Mouse (Mus musculus) urinary bladder, postnatal 10 days (tissue): Measurements from ENCODE around the gene Cfap61.

Experiments
- DNase-seq: peaks from one replicate; pipeline ENCODE4 v3.0.0; 2022; ENCODE audit warnings: low spot score

Cfap61 gene

GRCm38 (mm10) chr2:146010816-146011215 lies 76.2 kb downstream of the Cfap61 start:
- DNase-seq: no peak

DNA sequence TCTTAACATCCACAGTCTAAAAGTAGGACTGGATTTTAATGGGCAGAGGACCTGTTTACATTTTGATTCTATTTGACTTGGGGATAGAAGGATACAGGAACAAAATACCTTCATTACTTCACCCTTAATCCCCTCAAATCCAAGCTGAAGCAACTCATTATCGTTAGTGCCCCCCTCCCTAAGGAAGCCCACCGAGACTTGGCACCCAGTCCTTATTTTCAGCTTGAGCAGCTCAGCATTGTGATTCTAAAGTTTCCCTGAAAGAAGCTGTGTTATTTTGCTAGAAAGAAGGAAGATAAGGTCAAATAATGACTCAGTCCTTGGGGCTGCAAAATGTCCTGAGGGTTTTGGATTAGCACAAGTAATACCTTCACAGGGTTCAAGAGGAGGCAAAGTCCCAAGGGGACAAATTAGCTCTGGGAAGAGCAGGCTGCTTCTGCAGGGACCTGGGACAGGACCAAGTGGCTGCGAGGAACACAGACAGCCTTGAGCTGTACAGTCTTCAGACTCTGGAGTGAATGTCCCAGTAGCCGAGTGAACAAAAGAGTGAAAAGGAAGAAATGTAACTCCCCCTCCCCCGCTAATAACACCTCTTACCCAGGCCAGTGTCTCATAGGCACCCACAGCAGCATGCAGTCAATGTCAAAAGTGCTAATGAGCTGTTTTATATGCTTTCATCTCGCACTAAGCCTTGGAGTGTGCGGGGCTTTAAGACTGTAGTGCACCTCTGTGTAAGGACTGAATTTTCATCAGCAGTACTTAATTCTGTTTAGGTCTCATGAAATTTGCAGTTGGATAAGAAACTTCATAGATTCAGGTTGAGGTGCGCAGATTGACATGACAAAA lies 81.0 kb downstream of the Cfap61 start:
- DNase-seq: no peak

DNA sequence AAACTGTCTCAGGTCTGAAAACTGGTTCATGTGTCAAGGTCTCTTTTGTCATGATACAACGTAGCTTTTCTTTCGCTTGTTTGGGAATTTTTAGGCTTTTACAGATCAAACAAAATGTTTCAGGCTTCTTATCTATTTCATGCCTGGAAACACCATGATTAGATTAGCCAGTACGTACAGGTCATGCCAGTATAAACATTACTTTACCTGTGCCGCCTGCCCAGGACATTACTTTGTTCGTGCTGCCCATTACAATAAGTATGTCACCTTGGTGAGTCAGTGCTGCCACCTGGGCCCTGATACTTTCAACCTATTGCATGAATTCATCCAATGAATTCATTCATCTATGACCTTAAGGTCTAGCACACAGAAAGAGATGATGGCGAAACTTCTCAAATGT lies 88.3 kb downstream of the Cfap61 start:
- no peak for DNase-seq

DNA sequence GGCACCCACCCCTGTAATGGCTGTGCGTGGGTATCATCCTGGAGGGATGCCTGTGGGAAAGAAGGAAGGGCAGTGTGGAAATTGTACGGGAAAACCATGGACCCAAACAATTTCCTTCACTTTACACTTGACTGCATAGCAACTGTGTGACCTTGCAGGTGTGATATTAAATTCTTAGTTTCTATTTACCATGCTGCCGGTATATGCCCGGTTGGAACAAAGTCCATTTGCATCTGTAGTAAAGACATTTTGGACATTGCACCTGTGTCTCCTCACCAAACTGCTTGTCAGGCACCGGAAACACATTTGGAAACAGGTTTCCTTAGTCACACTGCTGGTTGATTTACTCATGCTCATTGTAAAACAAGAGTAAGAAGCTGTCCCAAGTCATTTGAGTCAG lies 109.1 kb downstream of the Cfap61 start:
- DNase-seq: no peak

- no peak for DNase-seq
Observed at GRCm38 (mm10) chr2:146044926-146045890, 110.6 kb downstream of the Cfap61 start.

- no peak for DNase-seq
Observed at GRCm38 (mm10) chr2:146047691-146048090, 113.1 kb downstream of the Cfap61 start.

DNA sequence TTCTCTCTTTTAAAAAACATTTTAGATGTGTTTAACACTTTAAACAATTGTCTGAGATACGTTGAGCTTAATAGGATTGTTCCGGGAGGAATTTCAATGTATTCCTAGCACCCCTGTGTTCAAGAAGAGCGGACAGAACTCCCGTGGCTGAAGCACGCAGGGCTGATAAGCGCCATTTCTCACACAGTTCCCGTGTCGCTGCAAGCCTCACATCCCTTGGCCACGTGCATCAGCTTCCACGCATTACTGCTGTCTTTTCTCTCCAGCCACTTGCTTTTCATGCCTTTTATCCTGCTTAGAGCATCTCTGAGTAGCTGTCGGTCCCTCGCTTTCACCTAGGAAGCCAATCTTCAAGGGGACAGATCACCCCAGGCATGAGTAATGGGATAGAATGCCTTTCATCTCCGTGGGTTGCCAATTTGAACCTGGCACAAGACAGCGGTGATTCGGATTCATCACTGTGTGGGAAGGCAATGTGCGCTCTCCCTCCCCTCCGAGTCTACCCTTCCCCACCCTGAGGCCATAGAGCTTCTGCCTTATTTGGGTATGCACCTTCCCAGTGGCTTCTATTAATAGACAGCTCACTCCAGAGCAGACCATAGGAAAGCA lies 113.7 kb downstream of the Cfap61 start:
- no peak for DNase-seq

DNA sequence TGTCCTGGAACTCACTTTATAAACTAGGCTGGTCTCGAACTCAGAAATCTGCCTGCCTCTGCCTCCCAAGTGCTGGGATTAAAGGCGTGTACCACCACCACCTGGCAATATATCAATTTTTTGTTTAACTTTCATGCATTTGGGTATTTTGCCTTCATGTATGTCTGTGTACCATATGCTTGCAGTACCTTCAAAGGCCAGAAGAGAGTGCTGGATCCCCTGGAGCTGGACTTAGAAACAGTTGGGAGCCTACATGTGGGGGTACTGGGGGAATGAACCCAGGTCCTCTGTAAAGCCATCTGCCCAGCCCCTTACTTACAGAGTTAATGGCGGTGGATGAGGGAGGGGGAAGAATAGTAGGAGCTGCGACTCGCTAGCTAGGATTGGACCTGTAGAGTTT lies 114.8 kb downstream of the Cfap61 start:
- DNase-seq: no peak

GRCm38 (mm10) chr2:146050069-146050468 lies 115.5 kb downstream of the Cfap61 start:
- no peak for DNase-seq

GRCm38 (mm10) chr2:146051334-146051733 lies 116.8 kb downstream of the Cfap61 start:
- DNase-seq: no peak

DNA sequence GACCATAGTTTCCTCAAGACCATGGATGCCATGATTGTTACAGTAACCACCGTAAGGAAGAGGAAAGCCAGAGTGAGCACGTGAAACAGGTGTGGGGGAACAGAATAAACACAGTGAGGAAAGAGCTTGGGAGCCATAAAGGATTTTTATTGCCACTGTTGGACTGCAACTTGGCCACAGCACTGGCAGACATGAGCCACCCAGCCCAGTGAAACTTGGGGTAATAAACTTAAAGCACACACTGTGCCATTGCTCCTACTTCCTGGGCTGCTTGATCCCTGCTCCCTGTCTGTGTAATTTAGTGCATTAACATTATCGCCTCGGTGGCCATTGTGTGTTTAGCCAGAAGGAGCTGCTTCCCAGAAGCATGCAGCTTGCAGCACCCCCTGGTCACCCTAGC lies 122.5 kb downstream of the Cfap61 start:
- DNase-seq: no peak

DNA sequence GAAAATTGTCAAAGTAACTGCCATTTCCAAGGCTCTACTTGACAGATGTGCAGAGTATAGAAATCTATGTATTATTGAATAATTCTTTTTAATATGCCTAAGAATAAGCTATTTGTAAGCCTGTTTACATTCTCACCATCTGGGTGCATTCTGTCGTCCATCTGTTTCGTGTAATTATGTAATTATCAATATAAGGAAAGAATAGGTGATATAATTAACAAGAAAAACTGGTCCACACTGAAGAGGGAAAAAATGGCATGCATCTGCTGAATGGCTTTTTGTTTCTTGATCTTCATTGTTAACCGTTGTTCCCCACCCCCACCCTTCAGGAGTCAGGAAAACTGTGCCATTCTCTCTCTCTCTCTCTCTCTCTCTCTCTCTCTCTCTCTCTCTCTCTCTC lies 124.2 kb downstream of the Cfap61 start:
- DNase-seq: no peak

DNA sequence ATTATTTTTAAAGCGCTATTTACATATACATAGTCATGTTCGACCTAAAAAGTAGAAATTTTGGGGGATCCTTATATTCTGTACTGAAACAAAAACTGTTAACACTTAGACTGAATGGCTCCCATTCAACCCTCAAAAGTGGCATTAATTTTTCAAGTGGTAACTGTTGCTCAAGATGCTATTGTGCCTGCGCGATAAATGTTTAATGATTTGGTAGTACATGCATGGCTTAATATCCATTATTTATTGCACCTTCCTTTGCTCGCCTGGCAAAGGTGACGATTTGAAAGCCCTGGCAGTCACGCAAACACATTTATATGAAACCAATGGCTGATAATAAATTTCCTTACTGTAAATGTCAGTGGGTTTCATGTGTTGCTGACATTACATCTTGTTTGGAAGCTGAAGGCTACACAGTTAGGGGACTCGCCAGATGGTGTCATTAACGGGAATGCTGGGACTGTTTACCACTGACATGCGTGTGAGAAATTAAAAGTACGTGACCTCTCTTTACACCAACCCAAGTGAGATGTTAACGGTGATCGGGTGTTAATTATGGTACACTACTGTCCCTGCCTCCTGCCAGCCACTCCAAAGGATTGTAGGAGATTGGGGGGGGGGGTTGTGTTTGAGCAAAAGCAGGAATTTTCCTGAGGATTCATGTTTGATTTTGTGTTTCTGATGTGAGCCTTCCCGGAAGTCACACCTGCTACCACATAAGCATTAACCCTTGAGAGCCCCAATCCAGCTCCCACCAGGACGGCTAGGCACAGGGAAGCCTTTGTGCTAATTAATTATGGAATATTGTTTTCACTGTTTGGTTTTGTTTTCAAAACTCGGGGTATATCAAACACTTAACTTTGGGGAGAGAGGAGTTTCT lies 127.1 kb downstream of the Cfap61 start:
- DNase-seq: no peak

DNA sequence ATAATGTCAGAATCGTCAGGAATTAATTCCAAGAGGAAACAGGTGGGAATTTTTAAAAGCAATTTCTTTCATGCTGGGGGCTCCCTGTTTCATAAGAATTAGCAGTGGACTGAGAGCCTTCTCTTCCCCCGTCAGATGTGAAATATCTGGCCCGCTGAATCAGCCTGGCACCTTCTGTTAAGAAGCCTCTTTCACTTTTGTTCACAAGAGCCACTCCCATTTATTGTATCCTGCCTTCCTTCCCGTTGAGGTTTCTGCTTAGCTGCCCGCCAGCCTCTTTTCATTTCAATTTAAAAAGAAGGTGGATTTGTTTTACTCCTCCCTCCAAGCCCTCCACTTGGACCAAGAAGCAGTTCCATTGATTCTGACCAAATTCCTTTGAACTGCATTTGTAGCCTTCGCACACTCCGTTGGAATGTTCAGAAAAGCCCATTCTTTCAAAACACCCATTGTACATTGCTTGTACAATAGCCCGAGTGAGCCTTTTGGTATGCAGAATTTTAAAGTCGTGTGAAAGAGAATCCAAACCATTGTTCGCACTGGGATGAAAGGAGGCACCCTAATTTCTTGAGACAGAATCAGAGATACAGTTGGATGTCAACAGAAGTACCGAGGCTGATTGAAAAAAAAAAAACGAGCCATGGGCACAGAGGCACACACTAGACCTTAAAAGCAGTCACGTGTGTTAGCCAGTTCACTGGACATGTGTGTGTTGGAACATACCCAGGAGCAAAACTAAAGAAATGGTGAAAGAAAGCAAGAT lies 127.9 kb downstream of the Cfap61 start:
- DNase-seq: no peak

GRCm38 (mm10) chr2:146063093-146064074 lies 128.8 kb downstream of the Cfap61 start:
- no peak for DNase-seq

- no peak for DNase-seq
Observed at GRCm38 (mm10) chr2:146067364-146067763, 132.8 kb downstream of the Cfap61 start.

GRCm38 (mm10) chr2:146073300-146073699 lies 138.7 kb downstream of the Cfap61 start:
- DNase-seq: no peak

- no peak for DNase-seq
Observed at GRCm38 (mm10) chr2:146077117-146077516, 142.5 kb downstream of the Cfap61 start.

DNA sequence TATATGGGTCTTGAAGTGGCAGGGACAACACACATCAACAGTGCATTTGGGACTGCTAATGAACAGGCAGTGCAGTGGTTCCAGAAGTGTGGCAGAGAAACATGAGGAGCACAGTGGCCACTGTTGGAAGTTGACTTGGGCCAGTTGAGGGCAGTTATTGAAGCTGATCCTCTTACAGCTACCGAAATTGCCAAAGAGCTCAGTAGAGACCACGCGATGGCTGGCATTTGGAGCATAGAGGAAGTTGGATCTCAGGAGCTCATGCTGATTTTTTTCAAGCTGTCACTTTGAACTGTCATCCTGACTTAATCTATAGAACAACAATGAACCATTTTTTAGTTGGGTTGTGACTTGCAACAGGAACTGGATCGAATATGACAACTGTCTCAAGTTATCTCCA lies 145.7 kb downstream of the Cfap61 start:
- no peak for DNase-seq
